Mouse (Mus musculus): ENCODE results near the gene Acsbg1. TPM values are rescaled to one million over a fixed set of nuclear protein-coding genes. Genes with fewer than 3 reads are reported as not detected.

The Acsbg1 gene
- polyA plus RNA-seq, 1 experiment from 2014 or later: 59.8 TPM

GRCm38 (mm10) chr9:54583712-54584111, 78.0 kb downstream of the Acsbg1 start:
- Histone ChIP-seq H3K27ac (ENCODE audit: low read depth, low read length) (no peak overlapping the region), H3K4me1 (ENCODE audit: control insufficient read depth, insufficient read depth, low read depth, low read length) (peaks cover 15% of the 10 kb centered on the region), H3K9ac (ENCODE audit: low read depth, low read length) (no peak overlapping the region), H3K36me3 (ENCODE audit: control insufficient read depth, insufficient read depth, low read length) (no peaks in the 10 kb centered on the region), H3K9me3 (ENCODE audit: control insufficient read depth, low read length) (peaks cover 4% of the 10 kb centered on the region; the same call in 1 of the 2 replicates), H3K4me2 (ENCODE audit: low read length) (no peak overlapping the region), H3K27me3 (replicated peaks; ENCODE audit: control insufficient read depth, insufficient read depth, low read length) (no peaks in the 10 kb centered on the region), H3K4me3 (ENCODE audit: low read length) (no peak overlapping the region)
- ATAC-seq: no peak
- 68% methylated on average over 1 of the region's 1 CpGs for WGBS

GRCm38 (mm10) chr9:54571130-54571839, 90.4 kb downstream of the Acsbg1 start:
- H3K36me3 ChIP-seq (ENCODE audit: control insufficient read depth, insufficient read depth, low read length): no peaks in the 10 kb centered on the region
- H3K9ac ChIP-seq (ENCODE audit: low read depth, low read length): no peak overlapping the region
- no peaks in the 10 kb centered on the region for H3K27me3 ChIP-seq (replicated peaks; ENCODE audit: control insufficient read depth, insufficient read depth, low read length)
- no peak overlapping the region for H3K27ac ChIP-seq (ENCODE audit: low read depth, low read length)
- 82% methylated on average over 9 of the region's 9 CpGs for WGBS
- no peaks in the 10 kb centered on the region for H3K9me3 ChIP-seq (ENCODE audit: control insufficient read depth, low read length)
- H3K4me3 ChIP-seq (ENCODE audit: low read length): no peak overlapping the region
- ATAC-seq: no peak
- H3K4me2 ChIP-seq (ENCODE audit: low read length): no peak overlapping the region
- no peaks in the 10 kb centered on the region for H3K4me1 ChIP-seq (ENCODE audit: control insufficient read depth, insufficient read depth, low read depth, low read length)

- WGBS: 38% methylated on average over 2 of the region's 2 CpGs
- H3K4me3 ChIP-seq (ENCODE audit: low read length): no peak overlapping the region
- no peaks in the 10 kb centered on the region for H3K4me1 ChIP-seq (ENCODE audit: control insufficient read depth, insufficient read depth, low read depth, low read length)
- H3K27me3 ChIP-seq (replicated peaks; ENCODE audit: control insufficient read depth, insufficient read depth, low read length): no peaks in the 10 kb centered on the region
- H3K4me2 ChIP-seq (ENCODE audit: low read length): no peak overlapping the region
- no peak overlapping the region for H3K9ac ChIP-seq (ENCODE audit: low read depth, low read length)
- no peak for ATAC-seq
- H3K9me3 ChIP-seq (ENCODE audit: control insufficient read depth, low read length): no peaks in the 10 kb centered on the region
- no peak overlapping the region for H3K27ac ChIP-seq (ENCODE audit: low read depth, low read length)
- no peaks in the 10 kb centered on the region for H3K36me3 ChIP-seq (ENCODE audit: control insufficient read depth, insufficient read depth, low read length)
Observed at GRCm38 (mm10) chr9:54568732-54569131, 92.9 kb downstream of the Acsbg1 start.

GRCm38 (mm10) chr9:54566958-54567357, 94.7 kb downstream of the Acsbg1 start:
- Histone ChIP-seq H3K27me3 (replicated peaks; ENCODE audit: control insufficient read depth, insufficient read depth, low read length) (no peaks in the 10 kb centered on the region), H3K4me3 (ENCODE audit: low read length) (no peak overlapping the region), H3K9me3 (ENCODE audit: control insufficient read depth, low read length) (no peaks in the 10 kb centered on the region), H3K36me3 (ENCODE audit: control insufficient read depth, insufficient read depth, low read length) (no peaks in the 10 kb centered on the region), H3K4me2 (ENCODE audit: low read length) (no peak overlapping the region), H3K27ac (ENCODE audit: low read depth, low read length) (no peak overlapping the region), H3K4me1 (ENCODE audit: control insufficient read depth, insufficient read depth, low read depth, low read length) (no peaks in the 10 kb centered on the region), H3K9ac (ENCODE audit: low read depth, low read length) (no peak overlapping the region)
- ATAC-seq: no peak
- 67% methylated on average over 4 of the region's 4 CpGs for WGBS

- no peak overlapping the region for H3K27ac ChIP-seq (ENCODE audit: low read depth, low read length)
- WGBS: 94% methylated on average over 8 of the region's 8 CpGs
- no peak for ATAC-seq
Observed at GRCm38 (mm10) chr9:54560831-54561601, 100.7 kb downstream of the Acsbg1 start.

GRCm38 (mm10) chr9:54559771-54560471, 101.7 kb downstream of the Acsbg1 start, which contains the start of gene Cib2:
Gene Cib2, minus strand, starts transcription at chr9:54560218.
- H3K4me2 ChIP-seq (ENCODE audit: low read length): peak within 1 kb of the TSS; percentile 72
- peak; percentile 97 for ATAC-seq
- peak within 1 kb of the TSS; percentile 37; the same call in 1 of the 2 replicates for H3K27ac ChIP-seq (ENCODE audit: low read depth, low read length)
- WGBS: 2% methylated on average over 54 of the region's 54 CpGs
- no peaks in the 10 kb centered on the region for H3K27me3 ChIP-seq (replicated peaks; ENCODE audit: control insufficient read depth, insufficient read depth, low read length)
- peak within 1 kb of the TSS; percentile 52 for H3K4me3 ChIP-seq (ENCODE audit: low read length)
- H3K9ac ChIP-seq (ENCODE audit: low read depth, low read length): peak within 1 kb of the TSS; percentile 75
- no peaks in the 10 kb centered on the region for H3K36me3 ChIP-seq (ENCODE audit: control insufficient read depth, insufficient read depth, low read length)
- peaks cover 3% of the 10 kb centered on the region; the same call in 1 of the 2 replicates for H3K4me1 ChIP-seq (ENCODE audit: control insufficient read depth, insufficient read depth, low read depth, low read length)
- no peaks in the 10 kb centered on the region for H3K9me3 ChIP-seq (ENCODE audit: control insufficient read depth, low read length)

More at GRCm38 (mm10) chr9:54560831-54561601, 100.7 kb downstream of the Acsbg1 start:
- no peak overlapping the region for H3K9ac ChIP-seq (ENCODE audit: low read depth, low read length)
- H3K4me3 ChIP-seq (ENCODE audit: low read length): no peak overlapping the region
- H3K4me1 ChIP-seq (ENCODE audit: control insufficient read depth, insufficient read depth, low read depth, low read length): peaks cover 3% of the 10 kb centered on the region; the same call in 1 of the 2 replicates
- no peaks in the 10 kb centered on the region for H3K27me3 ChIP-seq (replicated peaks; ENCODE audit: control insufficient read depth, insufficient read depth, low read length)
- H3K4me2 ChIP-seq (ENCODE audit: low read length): no peak overlapping the region; the same call in 1 of the 2 replicates
- no peaks in the 10 kb centered on the region for H3K9me3 ChIP-seq (ENCODE audit: control insufficient read depth, low read length)
- H3K36me3 ChIP-seq (ENCODE audit: control insufficient read depth, insufficient read depth, low read length): no peaks in the 10 kb centered on the region

GRCm38 (mm10) chr9:54558731-54559130, 102.9 kb downstream of the Acsbg1 start:
- Histone ChIP-seq H3K4me1 (ENCODE audit: control insufficient read depth, insufficient read depth, low read depth, low read length) (peaks cover 3% of the 10 kb centered on the region; the same call in 1 of the 2 replicates), H3K9ac (ENCODE audit: low read depth, low read length) (no peak overlapping the region), H3K4me3 (ENCODE audit: low read length) (no peak overlapping the region), H3K4me2 (ENCODE audit: low read length) (no peak overlapping the region; the same call in 1 of the 2 replicates), H3K27me3 (replicated peaks; ENCODE audit: control insufficient read depth, insufficient read depth, low read length) (no peaks in the 10 kb centered on the region), H3K36me3 (ENCODE audit: control insufficient read depth, insufficient read depth, low read length) (no peaks in the 10 kb centered on the region), H3K9me3 (ENCODE audit: control insufficient read depth, low read length) (no peaks in the 10 kb centered on the region), H3K27ac (ENCODE audit: low read depth, low read length) (no peak overlapping the region)
- ATAC-seq: no peak
- 78% methylated on average over 8 of the region's 8 CpGs for WGBS

- H3K4me1 ChIP-seq (ENCODE audit: control insufficient read depth, insufficient read depth, low read depth, low read length): no peaks in the 10 kb centered on the region; the same call in 1 of the 2 replicates
- H3K27ac ChIP-seq (ENCODE audit: low read depth, low read length): no peak overlapping the region
- no peaks in the 10 kb centered on the region for H3K27me3 ChIP-seq (replicated peaks; ENCODE audit: control insufficient read depth, insufficient read depth, low read length)
- no peaks in the 10 kb centered on the region for H3K9me3 ChIP-seq (ENCODE audit: control insufficient read depth, low read length)
- 83% methylated on average over 2 of the region's 2 CpGs for WGBS
- no peak for ATAC-seq
- no peak overlapping the region for H3K4me3 ChIP-seq (ENCODE audit: low read length)
- no peaks in the 10 kb centered on the region for H3K36me3 ChIP-seq (ENCODE audit: control insufficient read depth, insufficient read depth, low read length)
- no peak overlapping the region for H3K9ac ChIP-seq (ENCODE audit: low read depth, low read length)
- H3K4me2 ChIP-seq (ENCODE audit: low read length): no peak overlapping the region
Observed at GRCm38 (mm10) chr9:54555044-54555443, 106.6 kb downstream of the Acsbg1 start.

Data from hindbrain, embryonic 16.5 days (tissue).